Mouse (Mus musculus) urinary bladder, postnatal 10 days (tissue): ENCODE measurements around the gene Ablim2.

ENCODE experiments used
- DNase-seq: peaks from one replicate; pipeline ENCODE4 v3.0.0; 2022; ENCODE audit warnings: low spot score

Ablim2 gene

GRCm38 (mm10) chr5:35757639-35758001 lies at the start of gene Ablim2:
TSS of gene Ablim2 (plus strand) at chr5:35757880.
- DNase-seq: peak; percentile 55

- DNase-seq: no peak
Observed at GRCm38 (mm10) chr5:35710481-35710880, 47.2 kb upstream of the Ablim2 start.

DNA sequence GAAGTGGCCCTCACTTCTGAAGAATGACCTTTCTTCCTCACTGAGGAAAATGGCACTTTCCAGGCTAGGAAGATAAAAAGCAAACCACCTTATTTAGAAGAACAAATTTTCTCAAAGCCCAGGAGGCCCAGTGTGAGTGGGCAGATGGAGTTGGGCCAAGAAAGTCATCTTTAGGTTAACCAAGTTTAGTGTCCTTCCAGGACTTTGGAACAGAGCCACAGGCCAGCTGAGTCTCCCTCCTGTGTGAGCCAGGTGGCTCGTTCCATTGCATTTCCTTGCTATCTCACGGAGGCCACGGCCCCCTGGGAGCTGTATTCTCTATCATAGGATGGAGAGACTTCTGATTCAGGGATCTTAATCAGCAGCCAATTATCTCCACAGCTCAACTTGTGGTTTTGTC lies 46.7 kb upstream of the Ablim2 start:
- no peak for DNase-seq

DNA sequence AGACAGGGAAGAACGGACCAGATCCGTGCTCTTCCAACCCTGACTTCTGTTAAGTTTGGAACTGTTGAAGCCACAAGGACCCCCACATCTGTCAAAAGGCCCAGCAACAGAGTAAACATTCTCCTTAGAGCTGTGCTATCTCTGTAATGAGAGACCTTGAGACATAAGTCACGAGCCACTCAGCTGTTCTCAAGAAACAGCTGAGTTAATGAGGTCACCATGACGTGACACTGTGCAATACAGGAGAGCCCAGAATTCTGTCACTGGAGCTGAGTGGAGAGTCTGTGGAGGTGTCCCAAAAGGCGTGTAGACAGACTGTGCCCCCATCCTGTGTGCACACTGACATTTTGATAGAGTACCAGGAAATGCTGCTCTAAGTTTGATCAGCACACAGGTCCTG lies 45.2 kb upstream of the Ablim2 start:
- no peak for DNase-seq

- DNase-seq: no peak
Observed at GRCm38 (mm10) chr5:35713649-35714354, 43.9 kb upstream of the Ablim2 start.

GRCm38 (mm10) chr5:35717455-35717854 lies 40.2 kb upstream of the Ablim2 start:
- DNase-seq: no peak

GRCm38 (mm10) chr5:35717946-35718345 lies 39.7 kb upstream of the Ablim2 start:
- no peak for DNase-seq

DNA sequence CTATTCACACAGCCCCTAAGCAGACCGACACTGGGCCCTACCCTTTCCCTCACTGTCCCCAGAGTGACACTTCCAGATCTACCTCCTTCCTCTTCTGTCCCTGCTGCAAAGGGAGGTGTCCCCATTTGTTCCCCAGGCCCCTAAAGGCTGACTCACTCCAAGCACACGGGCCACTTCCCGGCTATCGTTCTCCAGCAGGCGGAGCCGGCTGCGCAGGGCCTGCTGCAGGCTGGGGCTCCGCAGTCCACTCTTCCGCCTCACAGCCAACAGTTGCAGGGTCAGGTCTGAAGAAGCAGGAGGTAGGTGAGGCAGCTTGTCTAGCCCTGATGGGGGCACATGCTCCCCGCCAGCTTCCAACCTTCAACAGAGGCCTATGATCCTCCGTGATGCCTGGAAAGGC lies 38.9 kb upstream of the Ablim2 start:
- DNase-seq: no peak

GRCm38 (mm10) chr5:35719343-35719742 lies 38.3 kb upstream of the Ablim2 start:
- DNase-seq: no peak

GRCm38 (mm10) chr5:35719880-35720279 lies 37.8 kb upstream of the Ablim2 start:
- DNase-seq: no peak

- no peak for DNase-seq
Observed at GRCm38 (mm10) chr5:35721933-35722332, 35.7 kb upstream of the Ablim2 start.

DNA sequence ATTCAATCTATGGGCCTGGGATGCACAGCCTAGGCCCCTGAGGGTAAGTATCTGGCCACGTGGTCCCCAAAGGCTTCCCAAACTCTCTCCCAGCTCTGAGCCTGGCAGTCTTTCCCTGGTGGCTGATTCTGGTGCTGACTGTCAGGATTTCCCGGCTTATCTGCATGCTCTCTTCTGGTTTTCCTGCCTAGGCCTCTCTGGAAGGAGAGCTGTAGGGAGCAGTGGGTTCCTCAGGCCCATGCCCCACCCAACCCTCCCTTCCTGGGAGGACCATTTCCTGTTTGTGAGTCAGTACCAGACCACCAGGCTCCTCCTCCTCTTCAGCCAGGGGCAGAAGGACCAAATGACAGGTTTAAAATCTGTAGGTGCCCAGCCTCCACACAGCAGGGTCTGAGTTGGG lies 35.0 kb upstream of the Ablim2 start:
- DNase-seq: no peak

DNA sequence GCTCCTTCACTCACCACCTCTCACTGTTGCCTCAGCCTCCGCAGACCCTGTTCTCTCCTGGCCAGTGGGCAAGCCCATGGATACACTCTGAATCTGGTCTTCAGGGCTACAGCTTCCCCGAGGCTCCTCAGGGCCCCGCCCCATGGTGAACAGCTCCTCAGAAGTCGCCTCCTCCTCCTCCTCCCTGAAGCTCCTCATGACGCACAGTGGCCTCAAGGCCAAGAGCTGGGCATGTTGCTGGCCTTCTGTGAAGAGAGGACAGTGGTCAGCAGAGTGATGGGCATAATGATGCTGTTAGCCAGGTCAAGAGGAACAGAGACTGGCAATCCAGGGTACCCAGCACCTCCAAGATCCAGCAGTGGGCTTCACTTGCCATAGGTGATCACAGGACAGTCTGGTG lies 33.8 kb upstream of the Ablim2 start:
- DNase-seq: no peak

GRCm38 (mm10) chr5:35725840-35726239 lies 31.8 kb upstream of the Ablim2 start:
- DNase-seq: no peak

DNA sequence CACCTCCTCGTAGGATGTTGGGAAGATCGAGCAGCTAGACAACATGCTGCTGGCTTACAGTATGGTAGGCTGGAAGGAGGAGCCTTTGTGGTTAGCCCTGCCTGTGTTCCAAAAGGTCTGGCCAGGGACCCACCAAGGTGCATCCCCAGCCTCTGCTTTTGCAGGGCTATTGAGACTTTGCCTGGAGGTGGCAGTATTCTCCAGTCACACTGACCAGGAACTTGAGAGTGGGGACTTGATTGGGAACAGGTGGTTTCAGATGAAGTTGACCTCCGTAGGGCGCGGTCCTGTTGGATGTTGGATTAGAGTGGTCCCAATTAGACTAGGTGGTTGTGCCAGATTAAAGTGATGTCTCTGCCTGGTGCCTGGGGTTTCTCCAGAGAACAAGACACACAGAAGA lies 30.2 kb upstream of the Ablim2 start:
- DNase-seq: no peak

DNA sequence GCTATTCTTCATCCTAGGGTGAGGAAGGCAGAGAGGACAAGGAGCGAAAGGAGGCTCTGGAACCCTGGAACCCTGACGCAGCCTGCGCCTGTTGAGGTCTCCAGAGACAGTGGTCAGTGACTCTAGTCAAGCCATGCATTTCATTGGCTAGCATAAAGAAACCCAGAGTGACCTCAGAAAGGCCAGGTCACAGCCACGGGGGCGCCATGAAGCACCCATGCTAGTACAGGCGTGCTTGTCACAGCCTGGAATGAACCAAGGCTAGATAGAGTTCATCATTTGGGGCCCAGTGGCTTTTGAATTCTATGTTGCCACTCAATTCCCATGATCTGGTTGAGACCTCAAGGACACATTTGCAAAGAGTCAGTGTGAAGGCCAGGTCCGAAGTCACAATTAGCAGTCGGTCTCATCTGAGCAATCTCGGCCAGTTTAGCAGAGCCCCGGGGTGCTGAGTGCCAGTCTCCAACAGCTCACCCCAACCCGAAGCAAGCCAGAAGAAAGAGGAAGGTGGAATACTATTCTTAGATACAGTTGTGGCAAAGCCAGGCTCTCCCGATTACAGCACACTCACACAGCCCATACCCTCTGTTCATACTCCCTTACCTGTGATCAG lies 29.2 kb upstream of the Ablim2 start:
- DNase-seq: no peak

- DNase-seq: no peak
Observed at GRCm38 (mm10) chr5:35728957-35729460, 28.7 kb upstream of the Ablim2 start.

DNA sequence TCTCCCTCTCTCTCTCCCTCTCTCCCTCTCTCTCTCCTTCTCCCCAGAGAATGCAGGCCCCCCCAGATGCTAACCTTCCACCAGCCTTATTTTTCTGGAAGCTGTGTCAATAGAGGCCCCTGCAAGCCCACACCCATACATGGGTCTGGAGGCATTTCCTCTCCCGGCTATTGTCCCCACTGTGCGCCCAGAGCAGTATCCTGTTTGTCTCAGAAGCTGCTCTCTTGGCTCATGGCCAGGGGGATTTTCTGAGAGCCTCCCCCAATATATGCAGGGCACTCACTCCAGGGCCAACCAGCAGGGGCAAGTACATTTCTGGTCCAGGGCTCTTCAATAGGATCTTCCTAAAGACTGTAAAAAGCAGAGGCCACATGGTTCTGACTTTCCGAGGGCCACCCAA lies 27.8 kb upstream of the Ablim2 start:
- no peak for DNase-seq

GRCm38 (mm10) chr5:35730552-35730951 lies 27.1 kb upstream of the Ablim2 start:
- DNase-seq: no peak

DNA sequence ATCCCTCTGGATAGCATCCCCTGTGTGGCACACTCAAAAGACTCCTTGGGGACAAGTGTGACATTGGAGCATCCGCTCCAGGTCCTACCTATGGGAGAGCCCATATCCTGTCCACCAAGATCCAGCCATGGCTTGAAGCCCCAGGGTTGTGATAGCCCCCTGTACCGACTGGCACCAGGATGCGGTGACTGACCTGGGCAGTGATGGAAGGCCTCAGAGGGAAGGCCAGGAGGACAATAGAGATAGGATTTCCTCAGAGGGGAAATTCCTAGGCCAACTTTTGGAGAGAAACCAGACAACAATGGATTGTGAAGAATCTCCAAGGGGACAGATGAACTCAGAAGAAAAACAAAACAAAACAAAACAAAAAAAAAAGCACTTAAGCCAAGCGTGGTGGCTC lies 26.7 kb upstream of the Ablim2 start:
- DNase-seq: no peak

GRCm38 (mm10) chr5:35733523-35733922 lies 24.2 kb upstream of the Ablim2 start:
- no peak for DNase-seq

DNA sequence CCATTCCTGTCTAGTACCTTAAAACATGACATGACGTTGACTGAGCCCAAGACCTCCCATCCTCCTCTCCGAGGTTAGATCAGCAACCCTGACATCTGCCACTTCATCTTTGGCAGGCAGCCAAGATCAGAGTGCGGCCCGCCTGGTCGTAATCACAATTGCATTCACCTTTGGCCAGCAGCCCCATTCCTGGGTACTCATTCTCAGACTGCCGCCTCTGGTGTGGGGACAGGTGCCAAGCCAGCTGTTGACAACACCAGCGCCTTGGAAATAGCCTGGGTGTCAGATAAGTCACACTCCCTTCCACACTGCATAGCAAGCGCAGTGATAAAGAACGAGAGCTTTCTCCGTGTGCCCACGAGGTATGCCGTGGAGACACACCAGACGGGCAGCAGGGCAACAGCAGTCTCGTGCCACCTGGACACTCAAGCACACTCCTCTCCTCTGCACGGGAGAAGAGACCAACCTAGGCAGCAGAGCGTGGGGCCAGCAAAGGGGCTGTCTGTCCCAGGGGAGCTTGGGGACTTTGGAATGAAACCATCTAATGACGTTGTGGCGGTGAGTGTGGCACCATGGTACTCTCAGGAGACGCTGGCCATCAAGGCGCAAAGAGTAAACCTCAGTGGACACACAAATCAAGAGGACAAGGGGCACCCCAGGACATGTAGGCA lies 20.3 kb upstream of the Ablim2 start:
- DNase-seq: no peak

GRCm38 (mm10) chr5:35739005-35739404 lies 18.7 kb upstream of the Ablim2 start:
- DNase-seq: no peak
